ENCODE assay signal across 21 mouse cellular contexts in the genomic region with DNA sequence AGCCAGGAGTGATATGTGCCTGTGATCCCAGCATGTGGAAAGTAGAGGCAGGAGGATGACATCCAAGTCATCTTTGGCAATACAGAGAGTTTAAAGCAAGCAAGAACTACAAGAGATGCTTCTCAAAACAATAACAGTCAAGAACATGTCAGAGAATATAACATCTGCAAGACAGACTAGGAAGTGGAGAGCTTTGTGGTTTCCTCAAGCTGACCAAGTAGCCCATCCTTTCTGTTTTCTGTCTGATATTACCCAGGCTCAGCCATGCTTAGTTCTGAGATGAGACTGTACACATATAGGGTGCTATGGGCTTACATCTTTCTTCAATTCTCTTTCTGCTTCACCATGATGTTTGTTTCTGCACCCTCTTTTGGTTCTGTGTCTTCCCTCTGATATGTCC. TPM values are rescaled to one million over a fixed set of nuclear protein-coding genes. Genes with fewer than 3 reads are reported as not detected.
DNase-seq lines count a peak whose midpoint lies in the region; ATAC-seq lines count a peak whose summit lies in the region.
"Had no signal": no experiment of that assay in that cellular context is flagged by ENCODE, and none has a peak within 500 bp of the region (broad histone marks: within the 10 kb centered on the region; RNA-seq: fewer than 3 reads in every experiment).

No protein-coding gene starts in this region.

- DNase-seq in natural killer cell, adult 2 months (ENCODE audit: low spot score in 2 of 2) = peak; percentile 31 to 57
- no peak for DNase-seq in B cell, adult 2 months
- DNase-seq in kidney, postnatal 4 days = no peak
- no peak for DNase-seq in frontal cortex, postnatal 10 days (ENCODE audit: low spot score in 2 of 2)
- DNase-seq: adrenal gland, adult 2 months; adrenal gland, postnatal 10 days; adrenal gland, postnatal 25 days; cerebellum, adult 11 months; cerebellum, adult 18-20 months; cerebellum, adult 8-10 months; cerebellum, adult 9-11 months; cerebellum, postnatal 14 days; cerebellum, postnatal 36 days; forebrain, postnatal 0 days had no signal

- ATAC-seq in common myeloid progenitor, adult 5-6 weeks (replicated peaks; ENCODE audit: low read depth, poor library complexity, severe bottlenecking) = peak; percentile 66
- ATAC-seq in megakaryocyte, adult 5-6 weeks (ENCODE audit: poor library complexity, severe bottlenecking) = peak; percentile 38; the same call in 1 of the 2 replicates
- ATAC-seq: forebrain, embryonic 13.5 days; forebrain, embryonic 15.5 days; forebrain, postnatal 0 days had no signal

RNA-seq across cellular contexts. Expression of gene Sh2d1b1, which starts 3.9 kb away (rescaled TPM):
- total RNA-seq in common myeloid progenitor, adult 5-6 weeks (2017) = 1.3 and 2.5 TPM in 2 replicates
- 16.4 and 20.1 TPM in 2 replicates for total RNA-seq in megakaryocyte, adult 5-6 weeks (2015)
- 12.1 and 13.4 TPM in 2 replicates for total RNA-seq in megakaryocyte, adult 5-6 weeks (2017)
- total RNA-seq: forebrain, postnatal 0 days; MEL had no signal

RNA-seq across cellular contexts. Expression of gene Gm7694, which starts 32.9 kb away (rescaled TPM):
- 2.9 and 5.0 TPM in 2 replicates for total RNA-seq in common myeloid progenitor, adult 5-6 weeks (2017)
- 5.7 and 5.8 TPM in 2 replicates for total RNA-seq in megakaryocyte, adult 5-6 weeks (2015)
- 2.7 and 4.1 TPM in 2 replicates for total RNA-seq in megakaryocyte, adult 5-6 weeks (2017)

RNA-seq across cellular contexts. Expression of gene Spata46, which starts 35.4 kb away (rescaled TPM):
- not detected in 2 replicates for total RNA-seq in common myeloid progenitor, adult 5-6 weeks (2017)
- not detected in 2 replicates for total RNA-seq in megakaryocyte, adult 5-6 weeks (2015)
- not detected in 2 replicates for total RNA-seq in megakaryocyte, adult 5-6 weeks (2017)
- total RNA-seq: adrenal gland, adult 2 months; adrenal gland, postnatal 10 days; adrenal gland, postnatal 25 days; adrenal gland, postnatal 4 days; ES-E14; forebrain, postnatal 0 days; MEL had no signal

RNA-seq across cellular contexts. Expression of gene Sh2d1b2, which starts 40.7 kb away (rescaled TPM):
- total RNA-seq in common myeloid progenitor, adult 5-6 weeks (2017) = not detected in 2 replicates
- 0.57 TPM in 1 of 2 replicates, not detected in the other for total RNA-seq in megakaryocyte, adult 5-6 weeks (2015)
- total RNA-seq in megakaryocyte, adult 5-6 weeks (2017) = not detected in 2 replicates
- total RNA-seq: adrenal gland, adult 2 months; adrenal gland, postnatal 10 days; adrenal gland, postnatal 25 days; adrenal gland, postnatal 4 days; ES-E14; forebrain, postnatal 0 days; MEL had no signal

RNA-seq across cellular contexts. Expression of gene Uhmk1, which starts 58.1 kb away (rescaled TPM):
- 60.8 and 71.6 TPM in 2 replicates for total RNA-seq in common myeloid progenitor, adult 5-6 weeks (2017)
- 43.0 and 50.9 TPM in 2 replicates for total RNA-seq in megakaryocyte, adult 5-6 weeks (2015)
- 48.3 and 55.7 TPM in 2 replicates for total RNA-seq in megakaryocyte, adult 5-6 weeks (2017)

Comparison
In these comparisons a context has a peak if more than half of its experiments do, and no peak if none do; other contexts are left out.
1. DNase-seq: peak in natural killer cell, adult 2 months (2 of 2); none in B cell, adult 2 months (0 of 2), kidney, postnatal 4 days (0 of 2) and frontal cortex, postnatal 10 days (0 of 2).